Mouse (Mus musculus) thymus, postnatal 25 days (tissue): ENCODE measurements around the gene Pck2.
A peak's percentile ranks its signal among the peaks of the same experiment; 100 is the strongest.

Source experiments
- DNase-seq: peaks from one replicate; pipeline ENCODE4 v3.0.0; 2022

Pck2 gene

DNA sequence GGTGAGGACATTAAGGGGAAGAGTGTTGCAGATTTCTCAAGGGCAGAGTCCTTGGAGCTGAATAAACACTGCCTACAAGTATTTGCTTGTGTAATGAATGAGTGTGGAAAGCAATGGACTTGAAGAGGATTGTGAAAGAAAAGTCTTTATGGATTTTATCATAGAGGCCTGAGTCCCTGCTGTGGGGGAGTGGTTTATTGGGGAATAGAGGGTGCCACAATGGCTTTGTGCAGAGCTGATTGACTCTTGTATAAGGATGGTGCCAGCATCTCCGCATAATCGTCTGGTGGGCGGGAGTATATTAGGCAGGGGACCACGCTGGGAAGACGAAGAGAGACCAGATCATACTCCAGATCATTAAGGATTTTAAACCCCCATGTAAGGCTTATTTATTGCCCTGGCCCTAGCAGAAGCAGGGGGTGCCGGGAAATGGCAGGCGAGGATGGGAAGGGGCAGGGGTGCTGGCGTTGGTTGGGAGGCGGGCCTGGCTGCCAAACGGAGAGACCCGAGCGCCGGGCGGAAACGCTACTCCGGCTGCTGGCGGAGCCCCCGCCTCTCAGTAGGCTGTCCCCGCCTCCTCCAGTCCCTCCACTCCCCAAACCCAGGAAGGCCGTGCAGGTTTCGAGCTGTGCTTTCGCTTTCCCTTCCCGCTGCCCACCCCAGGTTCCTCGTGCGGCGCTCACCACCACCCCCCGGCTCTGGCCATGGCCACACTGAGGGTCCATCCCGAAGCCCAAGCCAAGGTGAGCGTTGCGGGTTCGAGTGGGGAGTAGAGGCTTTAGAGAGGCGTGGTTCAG, 38.0 kb downstream of the Pck2 start, which contains the start of gene Psme1:
Gene Psme1, plus strand, starts transcription at position 253 of the 797 bp plus-strand sequence.
- peak; percentile 87 for DNase-seq

DNA sequence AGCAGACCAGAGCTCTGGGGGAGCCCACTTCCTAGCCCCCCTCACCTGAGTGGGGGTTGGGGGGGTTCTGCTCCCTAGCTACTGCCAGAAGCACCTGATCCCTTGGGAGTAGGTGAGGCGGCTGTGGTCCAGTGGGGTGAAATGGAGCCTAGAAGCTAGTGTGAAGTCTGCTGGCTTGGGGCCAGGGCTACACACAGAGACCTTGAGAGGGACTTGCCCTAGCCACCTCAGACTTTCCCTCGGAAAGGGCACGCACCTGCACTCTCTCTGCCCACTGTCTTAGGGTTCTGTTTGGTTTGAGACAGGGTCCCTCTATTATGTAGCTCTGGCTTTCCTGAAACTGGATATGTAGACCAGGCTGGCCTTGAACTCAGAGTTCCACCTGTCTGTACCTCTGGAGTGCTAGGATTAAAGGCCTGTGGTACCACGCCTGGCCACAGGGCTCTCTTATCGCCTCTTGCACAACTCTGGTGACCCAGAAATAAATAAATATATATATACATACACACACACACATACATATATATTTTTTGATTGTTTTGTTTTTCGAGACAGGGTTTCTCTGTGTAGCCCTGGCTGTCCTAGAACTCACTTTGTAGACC, 38.7 kb downstream of the Pck2 start:
- DNase-seq: no peak

DNA sequence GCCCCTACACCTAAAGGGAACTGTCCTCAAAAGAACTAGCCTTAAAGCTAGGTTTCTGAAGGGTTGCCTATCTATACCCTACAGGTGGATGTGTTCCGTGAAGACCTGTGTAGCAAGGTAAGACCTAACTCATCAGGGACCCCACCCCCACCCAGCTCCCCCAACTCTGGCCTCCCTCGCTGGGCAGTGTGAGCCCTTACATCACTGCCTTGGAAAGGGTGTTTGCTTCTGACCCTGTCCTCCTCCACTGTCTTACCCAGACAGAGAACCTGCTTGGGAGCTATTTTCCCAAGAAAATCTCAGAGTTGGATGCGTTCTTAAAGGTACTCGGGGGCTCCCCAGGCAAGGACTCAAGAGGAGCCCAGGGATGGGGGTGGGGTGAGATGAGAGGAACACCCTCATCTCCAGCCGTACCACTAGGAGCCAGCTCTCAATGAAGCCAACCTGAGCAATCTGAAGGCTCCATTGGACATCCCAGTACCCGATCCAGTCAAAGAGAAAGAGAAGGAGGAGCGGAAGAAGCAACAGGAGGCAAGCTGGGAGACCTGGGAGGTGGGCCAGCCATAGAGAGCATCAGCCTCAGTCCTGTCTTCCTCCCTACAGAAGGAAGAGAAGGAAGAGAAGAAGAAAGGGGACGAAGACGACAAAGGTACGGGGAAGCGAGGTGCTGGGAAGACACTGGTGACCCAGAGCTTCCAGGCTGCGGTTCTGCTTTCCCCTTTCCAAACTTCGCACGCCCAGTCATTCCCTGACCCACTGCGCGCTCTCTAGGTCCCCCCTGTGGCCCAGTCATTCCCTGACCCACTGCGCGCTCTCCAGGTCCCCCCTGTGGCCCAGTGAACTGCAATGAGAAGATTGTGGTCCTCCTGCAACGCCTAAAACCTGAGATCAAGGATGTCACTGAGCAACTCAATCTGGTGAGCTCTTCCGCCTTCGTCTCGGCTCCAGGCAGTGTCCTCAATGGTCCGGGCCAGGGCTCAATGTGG, 39.7 kb downstream of the Pck2 start:
- DNase-seq: no peak

DNA sequence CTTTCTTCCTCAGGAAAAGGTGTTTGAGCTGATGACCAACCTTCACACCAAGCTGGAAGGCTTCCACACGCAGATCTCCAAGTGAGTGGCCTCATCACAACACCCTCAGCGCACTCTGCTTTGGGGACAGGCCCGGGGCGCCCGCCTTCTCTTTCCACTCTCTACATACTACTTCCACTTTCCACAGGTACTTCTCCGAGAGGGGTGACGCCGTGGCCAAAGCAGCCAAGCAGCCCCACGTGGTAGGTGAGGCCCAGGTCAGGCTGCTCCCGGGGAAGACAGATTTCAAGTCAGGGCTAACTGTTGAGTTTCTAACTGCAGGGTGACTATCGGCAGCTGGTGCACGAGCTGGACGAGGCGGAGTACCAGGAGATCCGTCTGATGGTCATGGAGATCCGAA, 40.7 kb downstream of the Pck2 start:
- no peak for DNase-seq

DNA sequence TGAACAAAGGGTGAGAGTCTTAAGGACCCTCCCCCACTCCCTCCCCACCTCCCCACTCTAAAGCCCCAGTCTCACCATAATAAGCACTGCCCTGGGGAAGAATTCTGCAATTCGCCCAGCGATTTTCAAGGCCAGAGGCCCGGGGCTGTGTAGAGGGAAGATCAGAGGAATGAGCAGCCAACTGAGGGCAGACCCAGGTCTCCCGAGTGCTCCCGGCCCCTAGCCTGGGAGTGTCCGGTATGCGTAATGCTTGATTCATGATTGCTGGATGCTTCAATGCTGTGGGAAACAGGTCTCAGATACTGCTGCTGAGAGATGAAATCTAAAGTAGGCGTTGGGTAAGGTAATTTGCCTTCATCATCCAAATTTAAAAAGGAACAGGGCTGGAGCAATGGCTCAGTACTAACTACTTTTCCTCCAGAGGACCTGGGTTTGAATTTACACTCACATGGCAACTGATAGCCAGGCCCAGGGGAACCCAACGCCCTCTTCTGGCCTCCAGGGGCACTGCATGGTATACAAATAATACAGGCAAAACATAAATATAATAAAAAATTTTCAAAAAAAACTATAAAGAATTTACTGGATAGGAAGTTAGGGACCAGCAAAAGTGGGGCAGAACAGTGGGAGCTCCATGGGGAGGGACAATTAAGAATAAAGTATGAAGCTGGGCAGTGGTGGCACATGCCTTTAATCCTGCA, 42.1 kb downstream of the Pck2 start:
- DNase-seq: no peak

DNA sequence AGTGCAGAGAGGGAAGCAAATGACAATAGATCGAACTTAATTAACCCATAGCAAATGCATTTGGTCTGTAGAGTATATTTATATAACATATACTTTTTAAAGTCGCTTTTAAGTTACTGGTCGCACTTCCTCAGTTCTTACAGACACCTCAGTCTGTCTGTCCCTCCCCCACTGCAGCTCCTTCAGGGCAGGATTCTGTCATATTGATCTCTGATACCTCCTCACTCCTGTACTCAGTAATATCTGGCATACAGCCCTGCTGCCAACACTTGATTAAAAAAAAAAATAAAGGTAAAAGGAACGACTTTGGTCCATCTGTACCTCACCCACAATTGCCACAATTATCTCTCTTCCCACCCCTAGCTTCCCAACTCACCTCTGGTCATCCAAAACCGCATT, 44.2 kb downstream of the Pck2 start:
- no peak for DNase-seq

DNA sequence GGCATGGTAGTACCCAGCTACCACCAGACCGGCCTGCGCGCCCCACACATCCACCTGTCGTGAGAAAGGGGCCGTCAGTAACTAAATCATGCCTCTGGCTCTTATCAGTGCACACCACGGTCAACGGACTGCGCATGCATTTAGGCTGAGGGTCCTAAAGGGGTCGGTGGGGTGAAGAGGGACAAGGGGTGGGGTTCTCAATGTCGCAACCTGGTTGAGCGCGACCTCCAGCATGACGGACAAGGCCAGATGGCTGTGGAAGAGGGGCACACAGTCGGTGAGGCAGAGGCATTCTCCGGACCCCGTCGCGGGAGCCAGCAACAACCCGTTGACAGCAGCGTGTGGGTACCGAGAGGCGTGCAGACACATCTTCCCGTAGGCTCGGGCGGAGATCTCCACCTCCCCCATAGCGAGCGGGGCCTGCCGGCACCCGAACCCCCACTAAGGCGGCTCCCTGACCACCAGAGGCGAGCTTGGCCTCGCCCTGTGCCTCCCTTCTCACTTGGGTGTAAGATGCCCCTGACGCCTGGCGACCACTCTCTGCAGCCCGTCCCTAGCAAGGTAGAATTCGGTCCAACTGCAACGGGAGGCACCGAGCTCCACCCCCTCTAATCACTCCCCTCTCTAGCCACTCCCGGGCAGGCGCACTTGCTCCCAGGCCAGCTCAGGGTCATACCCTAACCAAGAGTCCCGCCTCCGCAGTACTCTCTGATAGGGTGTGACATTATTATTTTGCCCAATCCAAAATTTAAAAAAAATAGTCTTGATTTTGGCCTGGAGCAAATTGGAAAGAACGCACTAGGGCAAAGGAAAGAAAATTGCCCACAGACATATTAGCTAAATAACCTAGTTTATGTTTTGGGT, 44.9 kb downstream of the Pck2 start, which contains the start of gene Emc9:
Gene Emc9, minus strand, starts transcription at position 601 of the 864 bp plus-strand sequence.
- DNase-seq: peak; percentile 48

DNA sequence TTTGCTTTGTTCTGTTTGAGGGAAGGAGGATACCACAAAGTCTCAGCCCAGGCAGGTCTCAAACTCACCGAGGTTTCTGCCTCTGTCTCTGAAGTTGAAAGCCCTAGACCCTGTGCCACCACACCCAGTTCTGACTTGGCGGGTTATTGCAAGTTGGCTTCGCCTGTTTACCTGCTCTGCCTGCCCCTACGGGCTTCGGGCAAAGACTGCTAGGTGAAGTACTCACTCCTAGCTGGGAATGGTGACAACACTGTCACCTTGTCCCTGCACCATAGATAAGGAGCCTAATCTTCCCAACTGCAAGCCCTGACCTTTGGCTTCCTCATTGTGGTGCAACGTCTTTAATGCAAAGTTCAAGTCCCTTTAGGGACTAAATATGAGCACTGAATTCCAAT, 45.5 kb downstream of the Pck2 start:
- DNase-seq: peak; percentile 35

DNA sequence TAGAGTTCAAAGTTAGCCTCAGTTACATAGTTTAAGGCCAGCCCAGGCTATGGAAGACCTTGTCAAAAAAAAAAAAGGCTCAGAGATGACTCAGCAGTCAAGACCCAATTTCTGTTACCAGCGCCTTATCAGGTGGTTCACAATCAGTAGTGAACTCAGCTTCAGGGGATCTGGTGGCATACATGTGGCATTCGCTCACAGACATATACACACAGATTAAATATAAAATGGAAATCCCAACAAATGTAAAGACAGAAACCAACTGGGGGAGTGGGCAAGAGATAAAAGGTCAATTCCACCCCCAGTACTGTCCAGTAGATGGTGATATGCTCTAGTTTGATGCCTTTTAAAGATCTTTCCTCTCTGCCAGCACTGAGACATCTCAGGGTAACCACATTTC, 46.1 kb downstream of the Pck2 start:
- no peak for DNase-seq

DNA sequence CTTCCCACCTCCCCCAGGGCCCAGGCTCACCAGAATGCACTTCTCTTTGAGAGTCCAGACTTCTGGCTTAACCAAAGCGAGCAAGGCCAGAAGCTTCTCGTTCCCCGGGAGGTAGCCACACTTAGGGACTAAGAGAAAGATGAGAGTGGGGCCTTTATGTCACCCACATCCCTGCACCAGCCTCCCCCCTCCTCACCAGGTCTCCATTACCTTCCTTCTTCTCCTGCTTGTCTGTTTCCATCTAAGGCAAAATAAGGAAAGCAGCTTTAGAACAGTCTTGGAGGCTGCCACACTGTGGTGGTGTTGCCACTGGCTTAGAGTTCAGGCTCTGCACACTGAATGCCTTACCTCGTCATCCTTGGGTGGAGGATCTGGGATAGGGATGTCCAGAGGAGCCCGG, 49.2 kb downstream of the Pck2 start:
- DNase-seq: no peak

DNA sequence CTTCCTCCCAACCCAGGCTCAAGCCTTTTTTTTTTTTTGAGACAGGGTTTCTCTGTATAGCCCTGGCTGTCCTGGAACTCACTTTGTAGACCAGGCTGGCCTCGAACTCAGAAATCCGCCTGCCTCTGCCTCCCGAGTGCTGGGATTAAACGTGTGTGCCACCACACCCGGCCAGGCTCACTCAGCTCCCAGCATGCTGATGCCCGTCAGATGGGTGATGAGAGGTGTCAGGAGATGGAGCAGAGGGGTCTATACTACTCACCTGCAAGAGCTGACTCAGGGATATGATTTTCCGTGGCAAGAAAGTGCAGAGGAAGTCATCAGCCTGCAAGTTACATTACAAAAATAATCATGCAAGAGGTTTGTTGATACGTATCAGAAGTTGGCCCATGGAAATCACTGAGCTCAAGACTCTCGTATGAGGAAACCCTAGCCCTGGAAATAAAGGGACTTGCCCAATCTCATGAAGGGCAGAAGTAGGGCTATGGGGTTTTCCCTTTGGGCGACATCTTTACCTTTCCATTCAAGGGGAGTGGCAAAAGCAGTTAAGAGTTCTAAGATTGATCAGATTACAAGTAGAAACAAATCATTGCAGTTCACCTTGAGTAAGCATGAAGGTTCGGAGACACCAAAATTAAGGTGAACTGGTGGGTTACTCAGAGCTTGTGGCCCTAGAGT, 49.8 kb downstream of the Pck2 start:
- no peak for DNase-seq

DNA sequence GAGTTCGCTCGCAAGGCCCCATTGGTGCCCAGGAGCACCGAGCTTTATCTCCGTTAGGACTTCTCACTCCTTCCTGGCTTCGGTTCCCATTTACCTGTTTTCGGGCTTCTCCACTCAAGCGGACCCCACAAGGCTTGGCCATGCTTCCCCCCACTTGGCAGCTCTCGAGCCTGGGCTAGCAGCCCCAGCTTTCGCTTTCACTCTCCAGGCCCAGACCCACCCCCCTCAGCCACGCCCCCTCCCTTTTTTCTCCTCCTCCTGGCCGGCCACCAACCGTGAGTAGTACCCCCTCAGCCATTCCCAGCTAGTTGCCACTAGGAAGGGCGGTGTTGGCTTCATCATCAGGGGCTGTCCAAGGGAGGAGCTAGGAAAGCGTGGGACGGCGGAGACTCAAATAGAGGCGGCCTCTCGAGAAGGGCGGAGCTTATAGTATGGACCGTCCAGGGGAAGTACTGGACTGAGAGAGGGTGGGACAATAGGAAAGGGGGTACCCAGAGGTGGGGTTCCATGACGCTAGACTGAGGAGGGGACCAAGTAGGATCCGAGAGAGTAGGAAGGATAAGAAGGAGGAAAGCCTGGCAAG, 50.8 kb downstream of the Pck2 start, which contains the start of gene Psme2:
Gene Psme2, minus strand, starts transcription at position 366 of the 583 bp plus-strand sequence.
- DNase-seq: peak; percentile 73

DNA sequence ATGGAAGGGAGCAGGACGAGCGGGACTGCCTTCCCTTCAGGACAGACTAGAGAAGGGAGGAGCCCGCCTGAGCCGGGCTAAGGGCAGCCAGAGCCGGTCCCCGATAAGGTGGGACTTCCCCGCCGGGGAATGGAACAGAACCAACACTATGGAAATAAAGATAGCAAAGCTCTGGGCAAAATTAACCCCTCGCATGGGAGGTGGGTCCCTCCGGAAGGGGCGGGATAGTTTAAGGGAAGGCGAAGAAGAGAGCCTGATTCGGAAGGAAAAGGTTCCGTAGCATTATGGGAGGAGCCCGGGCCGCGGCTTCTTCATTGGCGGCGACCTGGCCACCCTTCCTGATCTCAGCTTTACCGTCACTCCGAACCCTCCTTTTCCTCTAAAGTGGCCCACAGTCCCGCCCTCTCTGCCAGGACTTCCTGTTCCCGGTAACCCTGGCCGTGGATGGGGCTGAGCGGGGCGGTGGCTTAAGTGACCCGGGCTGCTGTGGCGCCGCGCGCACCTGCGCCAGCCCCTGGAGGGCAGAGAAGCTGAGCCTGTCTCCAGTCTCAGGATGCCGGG, 51.3 kb downstream of the Pck2 start, which contains the start of gene Rnf31:
Gene Rnf31, plus strand, starts transcription at position 378 of the 561 bp plus-strand sequence.
- DNase-seq: peak; percentile 87

DNA sequence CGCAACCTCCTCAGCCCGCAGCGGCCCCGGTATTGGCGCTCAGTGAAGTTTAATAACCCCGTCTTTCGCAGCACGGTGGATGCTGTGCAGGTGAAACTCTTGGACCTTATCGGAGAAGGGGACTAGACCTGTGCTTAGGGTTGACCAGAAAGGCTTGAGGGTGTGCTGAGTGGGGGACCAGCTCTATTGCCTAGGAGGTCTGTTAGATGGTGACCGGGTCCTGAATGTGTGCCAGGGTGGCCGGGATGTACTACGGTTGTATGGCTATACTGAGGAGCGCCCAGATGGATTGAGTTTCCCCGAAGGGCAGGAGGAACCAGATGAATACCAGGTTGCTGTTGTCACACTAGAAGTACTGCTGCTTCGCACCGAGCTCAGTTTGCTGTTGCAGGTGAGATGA, 52.2 kb downstream of the Pck2 start:
- DNase-seq: no peak

DNA sequence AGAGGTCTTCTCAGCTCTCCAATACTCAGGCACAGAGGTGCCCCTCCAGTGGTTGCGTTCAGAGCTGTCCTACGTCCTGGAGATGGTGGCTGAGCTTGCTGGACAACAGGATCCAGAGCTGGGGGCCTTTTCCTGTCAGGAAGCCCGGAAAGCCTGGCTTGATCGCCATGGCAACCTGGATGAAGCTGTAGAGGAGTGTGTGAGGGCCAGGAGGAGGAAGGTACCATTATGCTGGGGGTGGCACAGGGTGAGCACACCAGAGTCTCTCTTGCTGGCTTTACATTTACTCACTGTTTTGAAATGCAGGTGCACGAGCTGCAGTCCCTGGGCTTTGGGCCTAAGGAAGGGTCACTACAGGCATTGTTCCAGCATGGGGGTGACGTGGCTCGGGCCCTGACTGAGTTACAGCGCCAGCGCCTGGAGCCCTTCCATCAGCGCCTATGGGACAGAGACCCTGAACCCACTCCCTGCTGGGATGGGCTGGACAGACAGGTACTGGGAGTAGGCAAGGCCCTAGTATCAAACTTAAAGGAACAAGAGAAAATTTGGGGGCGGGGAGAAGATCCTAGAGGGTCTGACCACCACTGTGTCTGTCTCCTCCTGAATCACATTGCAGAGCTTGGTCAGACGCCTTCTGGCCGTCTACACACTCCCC, 56.1 kb downstream of the Pck2 start:
- no peak for DNase-seq

DNA sequence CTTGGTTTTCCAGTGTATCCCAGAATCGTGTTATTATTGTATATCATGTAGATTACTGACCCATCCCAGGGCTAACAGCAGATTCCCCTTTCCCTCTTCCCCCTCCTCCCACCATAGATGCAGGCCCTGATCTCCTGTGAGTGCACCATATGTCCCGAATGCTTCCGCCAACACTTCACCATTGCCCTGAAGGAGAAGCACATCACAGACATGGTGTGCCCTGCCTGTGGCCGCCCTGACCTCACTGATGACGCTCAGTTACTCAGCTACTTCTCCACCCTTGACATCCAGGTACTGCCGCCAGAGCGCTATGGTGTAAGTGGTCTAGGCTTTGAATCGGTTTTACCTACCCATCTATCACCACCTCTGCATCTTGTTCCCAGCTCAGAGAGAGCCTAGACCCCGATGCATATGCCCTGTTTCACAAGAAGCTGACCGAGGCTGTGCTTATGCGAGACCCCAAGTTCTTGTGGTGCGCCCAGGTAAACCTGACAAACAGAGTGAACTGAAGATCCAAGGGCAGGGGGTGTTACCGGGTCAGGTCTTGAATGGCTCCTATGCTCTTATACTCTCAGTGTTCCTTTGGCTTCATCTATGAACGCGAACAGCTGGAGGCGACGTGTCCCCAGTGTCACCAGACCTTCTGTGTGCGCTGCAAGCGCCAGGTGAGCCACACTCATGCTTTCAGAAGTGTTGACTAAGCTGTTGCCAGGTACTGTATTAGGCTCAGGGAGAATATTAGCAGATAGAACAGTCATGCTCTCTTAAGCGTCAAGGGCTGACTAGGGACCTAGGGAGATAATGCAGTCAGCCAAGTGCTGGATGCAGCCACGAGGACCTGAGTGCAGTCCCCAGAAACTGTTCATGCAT, 58.7 kb downstream of the Pck2 start:
- no peak for DNase-seq
